Mouse (Mus musculus) CH12.LX (cell line): ENCODE measurements around the gene Gfm2. TPM values are rescaled to one million over a fixed set of nuclear protein-coding genes. Genes with fewer than 3 reads are reported as not detected.

ENCODE experiments used
- DNase-seq: peaks from one replicate; pipeline ENCODE4 v3.0.0-alpha.2; 2013; ENCODE audit errors: extremely low read depth
- H3K27ac ChIP-seq: 2 replicates; pipeline ENCODE4 v1.5.1; 2012; ENCODE audit warnings: low read depth, mild to moderate bottlenecking, control low read depth, moderate library complexity; ENCODE audit not compliant: insufficient read depth
- H3K27me3 ChIP-seq: replicated peaks from 2 replicates; pipeline ENCODE3; 2012; ENCODE audit warnings: inconsistent platforms
- H3K36me3 ChIP-seq, 2 experiments: replicated peaks in 1 of 2; 2 replicates each; pipeline versions ENCODE3 to v1.6.1; 2012; ENCODE audit warnings: inconsistent platforms in 1 of 2, low read length in 1 of 2, mild to moderate bottlenecking in 1 of 2, mixed read lengths in 1 of 2, moderate library complexity in 1 of 2; ENCODE audit not compliant: control insufficient read depth in 1 of 2, insufficient read depth in 1 of 2
- H3K4me1 ChIP-seq, 2 experiments: 2 replicates each; pipeline ENCODE4 v1.6.1; 2012; ENCODE audit warnings: inconsistent platforms in 1 of 2, moderate library complexity in 1 of 2; ENCODE audit not compliant: insufficient read depth in 2 of 2, control insufficient read depth in 1 of 2
- H3K4me2 ChIP-seq: 2 replicates; pipeline ENCODE4 v1.6.1; 2012; ENCODE audit warnings: low read depth, mild to moderate bottlenecking, control low read depth; ENCODE audit not compliant: poor library complexity, insufficient read depth, severe bottlenecking
- H3K4me3 ChIP-seq, 3 experiments: fragments of 150-350 bp in 1 of 3; sonication (generic) in 1 of 3; replicated peaks in 1 of 3; 2 replicates each; pipeline versions ENCODE3 to v1.5.1; 2011 to 2012; ENCODE audit warnings: low read depth in 2 of 3, low read length in 2 of 3, mild to moderate bottlenecking in 2 of 3, moderate library complexity in 2 of 3, control low read depth in 1 of 3, improper control_type of control experiment in 1 of 3, inconsistent platforms in 1 of 3, mixed read lengths in 1 of 3; ENCODE audit not compliant: poor library complexity in 1 of 3
- H3K79me2 ChIP-seq: replicated peaks from 2 replicates; pipeline ENCODE4 v1.6.1; 2012; ENCODE audit warnings: mild to moderate bottlenecking, moderate library complexity; ENCODE audit not compliant: control insufficient read depth, poor library complexity, insufficient read depth, severe bottlenecking; ENCODE audit errors: extremely low read depth
- H3K9ac ChIP-seq: 2 replicates; pipeline ENCODE4 v1.6.1; 2012; ENCODE audit warnings: low read depth, mild to moderate bottlenecking, control low read depth, moderate library complexity; ENCODE audit not compliant: insufficient read depth
- H3K9me3 ChIP-seq: replicated peaks from 2 replicates; pipeline ENCODE3; 2012; ENCODE audit warnings: low read length, inconsistent platforms, mixed read lengths
- CHD2 ChIP-seq: IDR thresholded peaks from 2 replicates; pipeline ENCODE4 v1.6.1; 2011; ENCODE audit warnings: low read length, improper control_type of control experiment
- CTCF ChIP-seq, 2 experiments: IDR thresholded peaks in 1 of 2; conservative IDR thresholded peaks in 1 of 2; 2 replicates each; pipeline ENCODE4 v1.5.1; 2011 to 2012; ENCODE audit warnings: low read depth in 2 of 2, low read length in 2 of 2, improper control_type of control experiment in 1 of 2, inconsistent platforms in 1 of 2, mild to moderate bottlenecking in 1 of 2, moderate library complexity in 1 of 2
- MAFK ChIP-seq: IDR thresholded peaks from 2 replicates; pipeline ENCODE4 v1.6.1; 2011; ENCODE audit warnings: low read length, improper control_type of control experiment; ENCODE audit not compliant: insufficient replicate concordance
- MYC ChIP-seq: IDR thresholded peaks from 2 replicates; pipeline ENCODE4 v1.6.1; 2011; ENCODE audit warnings: low read depth, mild to moderate bottlenecking, improper control_type of control experiment, low read length
- NELFE ChIP-seq: IDR thresholded peaks from 2 replicates; pipeline ENCODE4 v1.6.1; 2011; ENCODE audit warnings: low read depth, low read length, improper control_type of control experiment
- PAX5 ChIP-seq: IDR thresholded peaks from 2 replicates; pipeline ENCODE4 v1.6.1; 2012; ENCODE audit warnings: low read length, inconsistent platforms, mixed read lengths
- RCOR1 ChIP-seq: conservative IDR thresholded peaks from 2 replicates; pipeline ENCODE4 v1.6.1; 2012; ENCODE audit warnings: low read depth, mild to moderate bottlenecking, inconsistent platforms, low read length, improper control_type of control experiment
- SMC3 ChIP-seq: IDR thresholded peaks from 2 replicates; pipeline ENCODE4 v1.6.1; 2011; ENCODE audit warnings: low read depth, low read length, improper control_type of control experiment
- USF1 ChIP-seq: IDR thresholded peaks from 2 replicates; pipeline ENCODE4 v1.6.1; 2014; ENCODE audit warnings: low read depth, mild to moderate bottlenecking, inconsistent platforms, low read length, improper control_type of control experiment
- USF2 ChIP-seq: conservative IDR thresholded peaks from 2 replicates; pipeline ENCODE4 v1.6.1; 2011; ENCODE audit warnings: low read depth, low read length, improper control_type of control experiment
- ZKSCAN1 ChIP-seq: IDR thresholded peaks from 2 replicates; pipeline ENCODE4 v1.6.1; 2012; ENCODE audit warnings: low read depth, inconsistent platforms, low read length, improper control_type of control experiment, borderline replicate concordance
- ZMIZ1 ChIP-seq: IDR thresholded peaks from 2 replicates; pipeline ENCODE4 v1.6.1; 2012; ENCODE audit warnings: low read depth, mild to moderate bottlenecking, inconsistent platforms, low read length, improper control_type of control experiment
- dilution Hi-C: fragments of 300-500 bp; cut with MboI; formaldehyde crosslinking; loops from 2 replicates; pipeline ENCODE4 v1.14.3; 2020; ENCODE audit warnings: low sequenced_read_pairs; ENCODE audit not compliant: extremely low pct_unique_long_range_greater_than_20kb, extremely low pct_ligation_motif_present
- in situ Hi-C: fragments of 300-500 bp; cut with MboI; formaldehyde crosslinking; loops from 3 replicates; pipeline ENCODE4 v1.14.3; 2019; ENCODE audit warnings: low sequenced_read_pairs, low pct_ligation_motif_present, low pct_unique_long_range_greater_than_20kb, mixed read lengths
- polyA plus RNA-seq: library from polyadenylated mRNA; unstranded; fragments of >175 nt; gene quantifications from 2 replicates; pipeline ENCODE4 v1.2.1, GENCODE M21; 2012; ENCODE audit warnings: low read depth; ENCODE audit not compliant: insufficient read length
- total RNA-seq, 2 experiments: library from RNA; depleted of rRNA; stranded (reverse); fragments of 300-350 nt in 1 of 2; fragments of >200 nt in 1 of 2; gene quantifications; 2 replicates each; pipeline ENCODE4 v1.2.3; 2012 to 2014

The Gfm2 gene
- total and polyA plus RNA-seq, 3 experiments, result 35.5 to 38.0 (median 37.4) TPM

- peaks cover 0 to 28% of the 10 kb centered on the region in 2 experiments for H3K36me3 ChIP-seq
- no peak overlapping the region for H3K4me2 ChIP-seq
- H3K9ac ChIP-seq, result no peak overlapping the region
- in situ Hi-C loops, result no loop called here
- no peak for TF ChIP-seq CHD2
- TF ChIP-seq CTCF (conservative IDR thresholded peaks at IDR 0.05 in 1 of 2, IDR thresholded peaks at IDR 0.05 in 1 of 2; ENCODE audit: low read depth in 2 of 2, low read length in 2 of 2), result no peak
- no peak for TF ChIP-seq MAFK
- no peak for TF ChIP-seq NELFE
- TF ChIP-seq PAX5, result no peak
- TF ChIP-seq ZKSCAN1, result no peak
- no peak for TF ChIP-seq ZMIZ1
- TF ChIP-seq MYC, result no peak
- no peak for TF ChIP-seq SMC3
- no peak for TF ChIP-seq USF2
- TF ChIP-seq RCOR1, result no peak
- TF ChIP-seq, all 38 proteins: peak for 0
- Histone ChIP-seq H3K4me3 (no peak overlapping the region), H3K27ac (no peak overlapping the region), H3K79me2 (no peaks in the 10 kb centered on the region), H3K27me3 (no peaks in the 10 kb centered on the region), H3K4me1 (no peaks in the 10 kb centered on the region), H3K9me3 (peaks cover 6% of the 10 kb centered on the region)
- dilution Hi-C loops, result no loop called here
- no peak for DNase-seq
Observed at GRCm38 (mm10) chr13:97227795-97228194, 90.1 kb downstream of the Gfm2 start.

GRCm38 (mm10) chr13:97230101-97230500 is 92.4 kb downstream of the Gfm2 start:
- H3K79me2 ChIP-seq, result no peaks in the 10 kb centered on the region
- in situ Hi-C loops (loop anchor here (5.0 to 10.0 kb wide), 2 partner anchors 375 to 707 kb away; no protein-coding TSS in a partner anchor), dilution Hi-C loops (no loop called here)
- H3K27ac ChIP-seq, result no peak overlapping the region
- no peak overlapping the region for H3K9ac ChIP-seq
- H3K9me3 ChIP-seq, result peaks cover 6% of the 10 kb centered on the region
- no peak for DNase-seq
- no peak overlapping the region for H3K4me3 ChIP-seq
- H3K4me2 ChIP-seq, result no peak overlapping the region
- peaks cover 0 to 17% of the 10 kb centered on the region in 2 experiments for H3K36me3 ChIP-seq
- no peaks in the 10 kb centered on the region for H3K27me3 ChIP-seq
- TF ChIP-seq CHD2, result no peak
- no peak for TF ChIP-seq USF1
- no peak for TF ChIP-seq CTCF (conservative IDR thresholded peaks at IDR 0.05 in 1 of 2, IDR thresholded peaks at IDR 0.05 in 1 of 2; ENCODE audit: low read depth in 2 of 2, low read length in 2 of 2)
- TF ChIP-seq, all 38 proteins: peak for 0
- peaks cover 0 to 5% of the 10 kb centered on the region in 2 experiments; a peak in 1 of 4 replicates for H3K4me1 ChIP-seq

Other genes starting within 250 kb of the Gfm2 start
- gene Gcnt4, start 213.2 kb upstream of the Gfm2 start, total RNA-seq (2012; rRNA removed), result not detected in 2 replicates
- not detected in 2 replicates for gene Gcnt4, start 213.2 kb upstream of the Gfm2 start, total RNA-seq (2014; rRNA removed)
- not detected in 2 replicates for gene Gcnt4, start 213.2 kb upstream of the Gfm2 start, polyA plus RNA-seq
- not detected in 2 replicates for gene 1700029F12Rik, start 103.6 kb upstream of the Gfm2 start, total RNA-seq (2012; rRNA removed)
- gene 1700029F12Rik, start 103.6 kb upstream of the Gfm2 start, total RNA-seq (2014; rRNA removed), result not detected in 2 replicates
- not detected in 2 replicates for gene 1700029F12Rik, start 103.6 kb upstream of the Gfm2 start, polyA plus RNA-seq
- 0.42 and 0.55 TPM in 2 replicates for gene Fam169a, start 70.7 kb upstream of the Gfm2 start, total RNA-seq (2012; rRNA removed)
- gene Fam169a, start 70.7 kb upstream of the Gfm2 start, total RNA-seq (2014; rRNA removed), result not detected in 2 replicates
- 0.64 and 0.79 TPM in 2 replicates for gene Fam169a, start 70.7 kb upstream of the Gfm2 start, polyA plus RNA-seq
- 3.7 and 3.9 TPM in 2 replicates for gene Gm6169, start 38.7 kb upstream of the Gfm2 start, total RNA-seq (2012; rRNA removed)
- gene Gm6169, start 38.7 kb upstream of the Gfm2 start, total RNA-seq (2014; rRNA removed), result 12.8 and 17.6 TPM in 2 replicates
- 3.8 and 4.4 TPM in 2 replicates for gene Gm6169, start 38.7 kb upstream of the Gfm2 start, polyA plus RNA-seq
- gene Nsa2, start within 50 bp of the Gfm2 start, total RNA-seq (2012; rRNA removed), result 152 and 159 TPM in 2 replicates
- gene Nsa2, start within 50 bp of the Gfm2 start, total RNA-seq (2014; rRNA removed), result 126 and 138 TPM in 2 replicates
- 305 and 312 TPM in 2 replicates for gene Nsa2, start within 50 bp of the Gfm2 start, polyA plus RNA-seq
- 26.2 and 31.0 TPM in 2 replicates for gene Hexb, start 60.4 kb downstream of the Gfm2 start, total RNA-seq (2012; rRNA removed)
- gene Hexb, start 60.4 kb downstream of the Gfm2 start, total RNA-seq (2014; rRNA removed), result 75.7 and 80.9 TPM in 2 replicates
- gene Hexb, start 60.4 kb downstream of the Gfm2 start, polyA plus RNA-seq, result 36.8 and 37.9 TPM in 2 replicates
- gene Enc1, start 103.2 kb downstream of the Gfm2 start, total RNA-seq (2012; rRNA removed), result 3.7 and 3.9 TPM in 2 replicates
- gene Enc1, start 103.2 kb downstream of the Gfm2 start, total RNA-seq (2014; rRNA removed), result 5.5 and 6.4 TPM in 2 replicates
- gene Enc1, start 103.2 kb downstream of the Gfm2 start, polyA plus RNA-seq, result 6.1 and 7.0 TPM in 2 replicates